Mouse (Mus musculus) limb, embryonic 10.5 days (tissue): ENCODE data around the gene Epor. TPM values are rescaled to one million over a fixed set of nuclear protein-coding genes. Genes with fewer than 3 reads are reported as not detected.

Source experiments
- DNase-seq: peaks from one replicate; pipeline ENCODE4 v3.0.0-alpha.2; 2017; ENCODE audit warnings: low spot score
- H3K27ac ChIP-seq: fragments of 300-500 bp; sonication (generic); 2 replicates; pipeline ENCODE4 v1.5.1; 2016; ENCODE audit warnings: mild to moderate bottlenecking
- H3K27me3 ChIP-seq: fragments of 300-500 bp; sonication (generic); 2 replicates; pipeline ENCODE4 v1.6.1; 2016; ENCODE audit warnings: low read depth, mild to moderate bottlenecking; ENCODE audit not compliant: poor library complexity, severe bottlenecking
- H3K36me3 ChIP-seq: fragments of 300-500 bp; sonication (generic); 2 replicates; pipeline ENCODE4 v1.6.1; 2016; ENCODE audit warnings: mild to moderate bottlenecking, moderate library complexity
- H3K4me1 ChIP-seq: fragments of 300-500 bp; sonication (generic); 2 replicates; pipeline ENCODE4 v1.6.1; 2016
- H3K4me3 ChIP-seq: fragments of 300-500 bp; sonication (generic); 2 replicates; pipeline ENCODE4 v1.5.1; 2016; ENCODE audit warnings: mild to moderate bottlenecking, moderate library complexity
- H3K9me3 ChIP-seq: fragments of 300-500 bp; sonication (generic); replicated peaks from 2 replicates; pipeline ENCODE4 v1.6.1; 2016; ENCODE audit warnings: mild to moderate bottlenecking
- WGBS: fragments of 180-500 bp; shearing (Covaris S2); methylation state at CpG from one replicate; pipeline ENCODE4 v1.1.7; 2016; 5-methylcytosine and 5-hydroxymethylcytosine counted together
- polyA plus RNA-seq: library from polyadenylated mRNA; unstranded; fragments of >200 nt; fragmentation: Nextera tagmentation; extraction: Ambion mirVana; gene quantifications from 2 replicates; pipeline ENCODE4 v1.2.1, GENCODE M21; 2016

The Epor gene
- polyA plus RNA-seq, 1 experiment from 2014 or later = 8.2 TPM

GRCm38 (mm10) chr9:21961366-21961980 is 1.8 kb downstream of the Epor start:
- peak; percentile 52 for DNase-seq
- Histone ChIP-seq H3K27ac (peak overlapping the region; percentile 72), H3K27me3 (peaks cover 61% of the 10 kb centered on the region), H3K9me3 (no peaks in the 10 kb centered on the region), H3K4me3 (peak overlapping the region; percentile 54), H3K4me1 (peaks cover 45% of the 10 kb centered on the region), H3K36me3 (peaks cover 16% of the 10 kb centered on the region)
- WGBS = 1% methylated on average over 35 of the region's 35 CpGs

- Histone ChIP-seq H3K27ac (no peak overlapping the region), H3K4me3 (peak overlapping the region; percentile 54), H3K9me3 (no peaks in the 10 kb centered on the region), H3K36me3 (peaks cover 16% of the 10 kb centered on the region), H3K4me1 (peaks cover 49% of the 10 kb centered on the region), H3K27me3 (peaks cover 61% of the 10 kb centered on the region)
- WGBS = 7% methylated on average over 26 of the region's 26 CpGs
- peak; percentile 62 for DNase-seq
Measured at GRCm38 (mm10) chr9:21960558-21961208, 2.6 kb downstream of the Epor start.

DNA sequence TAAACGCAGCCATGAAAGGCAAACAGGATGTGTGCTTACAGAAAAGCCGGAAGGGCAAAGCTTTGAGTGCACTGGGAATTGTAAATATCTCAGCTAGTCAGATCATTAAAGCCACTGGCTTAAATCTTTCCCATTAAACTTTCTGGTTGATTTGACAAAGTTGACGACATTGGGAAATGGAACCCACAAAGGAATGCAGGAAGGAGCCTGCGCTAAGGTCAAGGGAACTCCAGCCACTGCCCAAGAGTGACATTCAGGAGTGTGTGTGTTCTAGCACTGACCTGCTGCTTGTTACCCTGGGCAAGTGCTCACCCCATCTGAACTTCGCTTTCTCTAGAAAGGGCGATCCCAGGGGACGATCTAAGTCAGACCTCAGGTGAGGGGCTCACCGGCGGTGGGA is 3.2 kb downstream of the Epor start:
- Histone ChIP-seq H3K27me3 (peaks cover 61% of the 10 kb centered on the region), H3K27ac (no peak overlapping the region), H3K36me3 (peaks cover 16% of the 10 kb centered on the region), H3K9me3 (no peaks in the 10 kb centered on the region), H3K4me1 (peaks cover 49% of the 10 kb centered on the region), H3K4me3 (peak overlapping the region; percentile 54)
- WGBS = 43% methylated on average over 9 of the region's 9 CpGs
- no peak for DNase-seq

GRCm38 (mm10) chr9:21959244-21959643 is 4.1 kb downstream of the Epor start:
- Histone ChIP-seq H3K27me3 (peaks cover 60% of the 10 kb centered on the region), H3K4me1 (peaks cover 51% of the 10 kb centered on the region), H3K36me3 (peaks cover 16% of the 10 kb centered on the region), H3K9me3 (no peaks in the 10 kb centered on the region), H3K27ac (no peak overlapping the region), H3K4me3 (no peak overlapping the region)
- no peak for DNase-seq
- 88% methylated on average over 7 of the region's 7 CpGs for WGBS

- Histone ChIP-seq H3K9me3 (no peaks in the 10 kb centered on the region), H3K27me3 (peaks cover 52% of the 10 kb centered on the region), H3K27ac (no peak overlapping the region), H3K4me3 (no peak overlapping the region), H3K36me3 (peaks cover 16% of the 10 kb centered on the region), H3K4me1 (peaks cover 50% of the 10 kb centered on the region)
- DNase-seq = no peak
- 89% methylated on average over 5 of the region's 5 CpGs for WGBS
Measured at GRCm38 (mm10) chr9:21958372-21958771, 4.9 kb downstream of the Epor start.

DNA sequence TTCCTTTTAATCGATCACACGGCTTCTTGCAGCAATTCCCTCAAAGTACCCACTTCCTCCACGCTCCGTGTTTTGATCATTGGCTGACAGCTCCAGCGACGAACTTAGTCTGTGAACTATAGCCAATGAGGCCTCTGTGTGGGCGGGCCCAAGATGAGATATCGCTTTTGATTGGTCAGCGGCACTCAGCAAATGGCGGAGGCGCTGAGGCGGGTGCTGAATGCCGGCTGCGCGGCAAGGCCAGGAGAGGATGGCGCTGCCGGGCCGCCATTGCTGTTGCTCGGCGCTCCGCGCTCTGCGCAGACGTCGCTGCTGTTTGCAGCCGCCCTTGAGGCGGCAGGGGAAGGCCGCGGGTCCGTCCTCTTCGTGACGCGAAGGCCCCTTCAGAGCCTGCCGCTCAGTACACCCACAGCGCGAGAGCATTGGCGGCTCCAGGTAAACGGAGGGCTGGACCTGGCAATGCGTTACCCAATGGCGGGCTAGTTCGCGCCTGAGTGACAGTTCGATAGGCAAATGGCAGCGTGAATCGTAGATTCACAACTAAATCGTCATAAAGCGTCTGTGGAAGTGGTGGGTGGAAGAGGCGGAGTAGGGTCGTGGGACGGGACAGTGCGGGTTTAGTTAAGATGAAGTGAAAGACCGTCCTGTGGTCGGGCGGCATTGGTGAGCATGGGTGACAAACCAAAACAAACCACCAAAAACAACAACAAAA is 7.6 kb downstream of the Epor start, which contains the start of gene Swsap1:
Swsap1 (plus strand) TSS at position 186 of the 712 bp plus-strand sequence.
- peak; percentile 93 for DNase-seq
- WGBS = under 1% methylated on average over 54 of the region's 54 CpGs
- H3K4me3 ChIP-seq = peak within 1 kb of the TSS; percentile 79
- peak within 1 kb of the TSS; percentile 95 for H3K27ac ChIP-seq
- peaks cover 25% of the 10 kb centered on the region for H3K27me3 ChIP-seq
- peaks cover 16% of the 10 kb centered on the region for H3K36me3 ChIP-seq
- peaks cover 25% of the 10 kb centered on the region for H3K4me1 ChIP-seq
- H3K9me3 ChIP-seq = no peaks in the 10 kb centered on the region

- WGBS = 3% methylated on average over 18 of the region's 18 CpGs
- peaks cover 20% of the 10 kb centered on the region for H3K27me3 ChIP-seq
- H3K27ac ChIP-seq = peak overlapping the region; percentile 95
Measured at GRCm38 (mm10) chr9:21955225-21955569, 8.1 kb downstream of the Epor start.

GRCm38 (mm10) chr9:21954635-21955034 is 8.7 kb downstream of the Epor start:
- no peak for DNase-seq
- 82% methylated on average over 3 of the region's 3 CpGs for WGBS
- H3K9me3 ChIP-seq = no peaks in the 10 kb centered on the region
- H3K27ac ChIP-seq = no peak overlapping the region
- peaks cover 16% of the 10 kb centered on the region for H3K36me3 ChIP-seq
- peaks cover 15% of the 10 kb centered on the region for H3K4me1 ChIP-seq
- no peak overlapping the region for H3K4me3 ChIP-seq
- peaks cover 14% of the 10 kb centered on the region for H3K27me3 ChIP-seq

More at GRCm38 (mm10) chr9:21955225-21955569, 8.1 kb downstream of the Epor start:
- peak overlapping the region; percentile 79 for H3K4me3 ChIP-seq
- H3K4me1 ChIP-seq = peaks cover 19% of the 10 kb centered on the region
- no peak for DNase-seq
- no peaks in the 10 kb centered on the region for H3K9me3 ChIP-seq
- H3K36me3 ChIP-seq = peaks cover 16% of the 10 kb centered on the region

- no peak overlapping the region for H3K4me3 ChIP-seq
- H3K9me3 ChIP-seq = no peaks in the 10 kb centered on the region
- H3K4me1 ChIP-seq = peaks cover 11% of the 10 kb centered on the region
- WGBS = 11% methylated on average over 3 of the region's 3 CpGs
- H3K36me3 ChIP-seq = peaks cover 9% of the 10 kb centered on the region
- DNase-seq = no peak
- no peak overlapping the region for H3K27ac ChIP-seq
- peaks cover 14% of the 10 kb centered on the region for H3K27me3 ChIP-seq
Measured at GRCm38 (mm10) chr9:21953600-21953999, 9.7 kb downstream of the Epor start.

- 77% methylated on average over 3 of the region's 3 CpGs for WGBS
- Histone ChIP-seq H3K27me3 (peaks cover 26% of the 10 kb centered on the region), H3K4me3 (no peak overlapping the region), H3K4me1 (peaks cover 21% of the 10 kb centered on the region), H3K9me3 (no peaks in the 10 kb centered on the region), H3K36me3 (no peaks in the 10 kb centered on the region), H3K27ac (no peak overlapping the region)
- DNase-seq = no peak
Measured at GRCm38 (mm10) chr9:21951977-21952376, 11.3 kb downstream of the Epor start.

DNA sequence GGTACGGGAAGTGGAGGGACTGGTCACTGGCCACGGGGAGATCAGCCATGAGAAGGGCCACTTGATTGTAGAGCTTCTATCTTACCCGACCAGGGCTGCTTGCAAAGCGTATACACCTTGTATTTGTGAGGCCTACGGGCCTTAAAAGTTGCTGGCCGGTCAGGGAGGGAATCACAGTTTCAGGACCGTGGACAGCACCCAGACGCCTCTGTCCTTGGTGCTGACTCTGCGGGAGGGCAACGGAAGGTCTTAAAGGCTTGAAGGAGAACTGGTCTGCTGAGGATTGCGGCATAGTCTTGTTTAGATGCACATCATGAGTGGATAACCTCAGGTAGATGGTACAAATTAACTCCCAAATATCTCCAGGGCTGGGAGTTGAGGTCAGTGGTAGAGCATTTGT is 13.0 kb downstream of the Epor start:
- no peak overlapping the region for H3K4me3 ChIP-seq
- peaks cover 41% of the 10 kb centered on the region for H3K27me3 ChIP-seq
- H3K27ac ChIP-seq = no peak overlapping the region
- H3K4me1 ChIP-seq = peaks cover 15% of the 10 kb centered on the region
- WGBS = 18% methylated on average over 11 of the region's 11 CpGs
- no peaks in the 10 kb centered on the region for H3K36me3 ChIP-seq
- DNase-seq = peak; percentile 94
- no peaks in the 10 kb centered on the region for H3K9me3 ChIP-seq

GRCm38 (mm10) chr9:21948790-21949189 is 14.5 kb downstream of the Epor start:
- Histone ChIP-seq H3K4me1 (peaks cover 17% of the 10 kb centered on the region), H3K27ac (no peak overlapping the region), H3K27me3 (peaks cover 56% of the 10 kb centered on the region), H3K36me3 (no peaks in the 10 kb centered on the region), H3K9me3 (no peaks in the 10 kb centered on the region), H3K4me3 (no peak overlapping the region)
- no peak for DNase-seq
- 67% methylated on average over 6 of the region's 6 CpGs for WGBS

DNA sequence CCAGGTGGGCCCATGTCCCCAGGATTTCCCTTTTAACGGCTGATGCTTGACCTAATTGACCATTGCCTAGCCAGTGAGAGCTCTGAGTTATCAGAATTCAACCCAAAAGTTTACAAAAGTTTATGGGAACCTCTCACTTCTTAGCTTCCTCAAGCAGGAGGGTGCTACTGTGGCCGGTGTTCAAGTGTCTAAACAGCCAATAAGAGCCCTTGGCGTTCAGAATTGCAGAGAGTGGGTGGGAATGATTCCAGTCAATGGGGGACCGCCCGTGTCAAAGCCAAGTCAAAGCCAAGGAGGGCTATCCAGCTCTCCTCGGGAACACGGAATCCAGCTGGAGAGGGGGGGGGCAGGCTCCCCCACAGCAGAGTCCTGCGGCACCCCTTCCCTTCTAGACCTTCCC is 15.2 kb downstream of the Epor start:
- Histone ChIP-seq H3K27me3 (peaks cover 63% of the 10 kb centered on the region), H3K36me3 (no peaks in the 10 kb centered on the region), H3K4me1 (peaks cover 15% of the 10 kb centered on the region), H3K4me3 (no peak overlapping the region; the same call in 1 of the 2 replicates), H3K9me3 (no peaks in the 10 kb centered on the region), H3K27ac (no peak overlapping the region)
- WGBS = 53% methylated on average over 8 of the region's 8 CpGs
- DNase-seq = no peak
